Mouse (Mus musculus) lung, embryonic 14.5 days (tissue): ENCODE measurements around the gene Ccnf. TPM values are rescaled to one million over a fixed set of nuclear protein-coding genes. Genes with fewer than 3 reads are reported as not detected.
A peak's percentile ranks its signal among the peaks of the same experiment; 100 is the strongest.

ENCODE experiments used
- ATAC-seq: fragments of 200-750 bp; cut with Nextera tagmentation; 2 replicates; pipeline ENCODE4 v1.8.0; 2017; ENCODE audit warnings: mild to moderate bottlenecking, moderate TSS enrichment, moderate library complexity; ENCODE audit not compliant: insufficient read depth
- DNase-seq: peaks from one replicate; pipeline ENCODE4 v3.0.0-alpha.2; 2015
- H3K27ac ChIP-seq: fragments of 300-500 bp; sonication (generic); 2 replicates; pipeline ENCODE4 v1.5.1; 2014; ENCODE audit warnings: low read depth, mild to moderate bottlenecking, moderate library complexity
- H3K27me3 ChIP-seq: fragments of 300-500 bp; sonication (generic); 2 replicates; pipeline ENCODE4 v1.6.1; 2014; ENCODE audit warnings: low read length, control low read depth; ENCODE audit not compliant: insufficient read depth
- H3K36me3 ChIP-seq: fragments of 300-500 bp; sonication (generic); 2 replicates; pipeline ENCODE4 v1.6.1; 2014; ENCODE audit warnings: control low read depth; ENCODE audit not compliant: insufficient read depth
- H3K4me1 ChIP-seq: fragments of 300-500 bp; sonication (generic); 2 replicates; pipeline ENCODE4 v1.6.1; 2014; ENCODE audit warnings: antibody characterized with exemption, control low read depth; ENCODE audit not compliant: insufficient read depth
- H3K4me2 ChIP-seq: fragments of 300-500 bp; sonication (generic); 2 replicates; pipeline ENCODE4 v1.6.1; 2014; ENCODE audit warnings: mild to moderate bottlenecking
- H3K4me3 ChIP-seq: fragments of 300-500 bp; sonication (generic); 2 replicates; pipeline ENCODE4 v1.5.1; 2014; ENCODE audit warnings: low read depth, low read length
- H3K9ac ChIP-seq: fragments of 300-500 bp; sonication (generic); 2 replicates; pipeline ENCODE4 v1.6.1; 2014
- H3K9me3 ChIP-seq: fragments of 300-500 bp; sonication (generic); 2 replicates; pipeline ENCODE4 v1.6.1; 2016; ENCODE audit warnings: low read depth, low read length, control low read depth
- CTCF ChIP-seq: IDR thresholded peaks from 2 replicates; pipeline ENCODE4 v1.5.1; 2016; ENCODE audit warnings: antibody characterized with exemption, low read depth
- WGBS: fragments of 180-500 bp; shearing (Covaris S2); extraction: QIAGEN DNeasy Blood & Tissue Kit; methylation state at CpG from one replicate; pipeline ENCODE4 v1.1.7; 2014; 5-methylcytosine and 5-hydroxymethylcytosine counted together
- polyA plus RNA-seq: library from polyadenylated mRNA; unstranded; fragments of >200 nt; fragmentation: Nextera tagmentation; extraction: Ambion mirVana; gene quantifications from 2 replicates; pipeline ENCODE4 v1.2.1, GENCODE M21; 2014

The Ccnf gene
- polyA plus RNA-seq, 1 experiment from 2014 or later = 79.3 TPM

- WGBS = 74% methylated on average over 4 of the region's 4 CpGs
- H3K4me1 ChIP-seq = no peaks in the 10 kb centered on the region
- H3K36me3 ChIP-seq = no peaks in the 10 kb centered on the region
- no peak for TF ChIP-seq CTCF
- no peak overlapping the region for H3K27ac ChIP-seq
- H3K4me2 ChIP-seq = no peak overlapping the region
- H3K9me3 ChIP-seq = no peaks in the 10 kb centered on the region
- H3K27me3 ChIP-seq = no peaks in the 10 kb centered on the region
- no peak for ATAC-seq
- no peak for DNase-seq
- no peak overlapping the region for H3K9ac ChIP-seq
- H3K4me3 ChIP-seq = no peak overlapping the region
Observed at GRCm38 (mm10) chr17:24279907-24280306, 28.6 kb upstream of the Ccnf start.

DNA sequence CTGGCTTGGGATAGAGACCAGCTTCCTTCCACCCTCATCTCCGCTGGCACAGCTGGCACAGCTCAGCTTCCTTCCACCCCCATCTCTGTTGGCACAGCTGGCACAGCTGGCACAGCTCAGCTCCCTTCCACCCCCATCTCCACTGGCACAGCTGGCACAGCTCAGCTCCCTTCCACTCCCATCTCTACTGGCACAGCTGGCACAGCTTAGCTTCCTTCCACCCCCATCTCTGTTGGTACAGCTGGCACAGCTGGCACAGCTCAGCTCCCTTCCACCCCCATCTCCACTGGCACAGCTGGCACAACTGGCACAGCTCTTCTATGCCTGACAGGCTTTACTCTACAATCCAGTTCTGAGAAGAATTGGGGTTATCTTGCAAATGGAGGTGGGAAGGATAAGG is 15.8 kb upstream of the Ccnf start:
- ATAC-seq = no peak

GRCm38 (mm10) chr17:24264766-24265165 is 13.5 kb upstream of the Ccnf start:
- ATAC-seq = no peak
- WGBS = 72% methylated on average over 2 of the region's 2 CpGs
- Histone ChIP-seq H3K4me3 (no peak overlapping the region), H3K27ac (no peak overlapping the region), H3K9ac (no peak overlapping the region), H3K9me3 (no peaks in the 10 kb centered on the region), H3K4me1 (no peaks in the 10 kb centered on the region), H3K27me3 (no peaks in the 10 kb centered on the region), H3K4me2 (no peak overlapping the region), H3K36me3 (no peaks in the 10 kb centered on the region)
- TF ChIP-seq CTCF = no peak
- DNase-seq = no peak

More for the DNA sequence above, 15.8 kb upstream of the Ccnf start:
- H3K27ac ChIP-seq = no peak overlapping the region
- no peak overlapping the region for H3K9ac ChIP-seq
- no peak overlapping the region for H3K4me3 ChIP-seq
- no peaks in the 10 kb centered on the region for H3K9me3 ChIP-seq
- H3K27me3 ChIP-seq = no peaks in the 10 kb centered on the region
- no peak for TF ChIP-seq CTCF
- H3K4me1 ChIP-seq = no peaks in the 10 kb centered on the region
- no peak overlapping the region for H3K4me2 ChIP-seq
- 75% methylated on average over 1 of the region's 1 CpGs for WGBS
- DNase-seq = no peak
- no peaks in the 10 kb centered on the region for H3K36me3 ChIP-seq

GRCm38 (mm10) chr17:24260516-24260915 is 9.2 kb upstream of the Ccnf start:
- no peak for ATAC-seq
- Histone ChIP-seq H3K9ac (no peak overlapping the region), H3K36me3 (no peaks in the 10 kb centered on the region), H3K27me3 (no peaks in the 10 kb centered on the region), H3K4me1 (no peaks in the 10 kb centered on the region), H3K27ac (no peak overlapping the region), H3K9me3 (no peaks in the 10 kb centered on the region), H3K4me3 (no peak overlapping the region), H3K4me2 (no peak overlapping the region)
- no peak for DNase-seq
- 60% methylated on average over 4 of the region's 4 CpGs for WGBS
- TF ChIP-seq CTCF = no peak

DNA sequence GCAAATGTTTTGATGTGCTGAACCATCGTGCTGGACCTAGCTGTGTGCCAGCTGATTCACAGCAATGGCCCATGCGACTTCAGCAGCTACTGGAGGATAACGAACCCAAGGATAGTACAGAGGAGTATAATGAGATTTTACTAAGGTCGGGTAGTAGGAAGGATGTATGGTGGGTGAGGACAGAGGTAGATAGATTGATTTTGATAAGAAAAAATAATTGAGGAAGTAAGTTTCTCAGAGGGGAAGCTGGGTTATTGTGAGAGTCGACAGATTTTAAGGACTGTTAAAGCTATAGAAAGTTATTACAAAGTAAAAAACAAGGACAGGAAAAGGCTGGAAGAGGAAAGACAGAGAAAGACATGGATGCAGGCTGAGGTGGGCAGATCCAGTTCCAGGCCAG is 8.4 kb upstream of the Ccnf start:
- ATAC-seq (no peak), DNase-seq (no peak)
- Histone ChIP-seq H3K27me3 (no peaks in the 10 kb centered on the region), H3K27ac (no peak overlapping the region), H3K9me3 (no peaks in the 10 kb centered on the region), H3K36me3 (no peaks in the 10 kb centered on the region), H3K4me2 (no peak overlapping the region), H3K4me3 (no peak overlapping the region), H3K9ac (no peak overlapping the region), H3K4me1 (no peaks in the 10 kb centered on the region)
- 68% methylated on average over 5 of the region's 5 CpGs for WGBS
- no peak for TF ChIP-seq CTCF

DNA sequence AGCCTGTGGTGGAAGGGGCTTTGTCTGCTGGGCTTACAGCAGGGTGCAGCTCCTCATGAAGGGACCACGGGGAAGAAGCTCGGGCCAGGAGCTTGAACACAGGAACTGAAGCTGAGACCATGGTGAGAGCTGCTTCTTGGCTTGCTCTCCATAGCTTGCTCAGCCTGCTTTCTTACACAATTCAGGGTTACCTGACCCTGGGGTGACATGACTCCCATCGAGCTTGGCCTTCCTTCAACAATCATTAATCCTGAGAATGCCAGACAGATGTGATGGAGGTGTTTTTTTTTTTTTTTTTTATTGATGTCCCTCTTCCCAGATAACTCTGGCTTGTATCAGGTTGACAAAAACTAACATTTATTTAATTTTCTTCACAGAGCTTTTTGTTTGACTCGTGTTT is 7.7 kb upstream of the Ccnf start:
- Histone ChIP-seq H3K9me3 (no peaks in the 10 kb centered on the region), H3K4me1 (no peaks in the 10 kb centered on the region), H3K4me2 (no peak overlapping the region), H3K27me3 (no peaks in the 10 kb centered on the region), H3K36me3 (no peaks in the 10 kb centered on the region), H3K9ac (no peak overlapping the region), H3K27ac (no peak overlapping the region), H3K4me3 (no peak overlapping the region)
- DNase-seq (no peak), ATAC-seq (no peak)
- TF ChIP-seq CTCF = no peak
- WGBS = 60% methylated on average over 4 of the region's 4 CpGs

DNA sequence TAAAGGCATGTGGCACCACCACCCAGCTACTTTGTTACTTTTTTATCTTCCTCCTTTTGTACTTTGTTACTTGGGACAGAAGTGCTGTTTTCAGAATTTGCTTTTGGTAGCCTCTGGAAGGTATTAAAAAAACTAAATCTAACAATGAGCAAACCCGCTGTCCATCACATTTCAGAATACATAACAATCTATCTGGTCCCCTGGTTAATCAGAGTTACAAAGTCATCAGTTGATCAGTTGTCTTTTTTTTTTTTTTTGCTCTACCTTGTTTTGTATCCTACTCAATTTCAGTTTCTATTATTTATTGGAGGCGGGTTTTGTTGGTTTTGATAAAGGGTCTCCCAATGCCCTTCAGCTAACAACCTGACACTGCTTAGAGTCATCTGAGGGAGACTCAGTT is 1.0 kb upstream of the Ccnf start:
- Histone ChIP-seq H3K4me2 (peak overlapping the region; percentile 86), H3K9me3 (no peaks in the 10 kb centered on the region), H3K27me3 (no peaks in the 10 kb centered on the region), H3K4me3 (peak overlapping the region; percentile 74; the same call in 1 of the 2 replicates), H3K36me3 (peaks cover 19% of the 10 kb centered on the region), H3K27ac (peak overlapping the region; percentile 91; the same call in 1 of the 2 replicates), H3K4me1 (no peaks in the 10 kb centered on the region), H3K9ac (peak overlapping the region; percentile 68; the same call in 1 of the 2 replicates)
- no peak for DNase-seq
- 100% methylated on average over 2 of the region's 2 CpGs for WGBS
- no peak for ATAC-seq
- TF ChIP-seq CTCF = no peak

GRCm38 (mm10) chr17:24250988-24251319 is 330 bp downstream of the Ccnf start:
- H3K4me3 ChIP-seq = peak overlapping the region; percentile 74
- H3K4me2 ChIP-seq = peak overlapping the region; percentile 84
- TF ChIP-seq CTCF = no peak
- no peaks in the 10 kb centered on the region for H3K4me1 ChIP-seq
- H3K36me3 ChIP-seq = peaks cover 32% of the 10 kb centered on the region
- peak overlapping the region; percentile 88 for H3K9ac ChIP-seq
- no peaks in the 10 kb centered on the region for H3K27me3 ChIP-seq
- DNase-seq (no peak), ATAC-seq (no peak)
- under 1% methylated on average over 32 of the region's 32 CpGs for WGBS
- H3K9me3 ChIP-seq = no peaks in the 10 kb centered on the region
- peak overlapping the region; percentile 67 for H3K27ac ChIP-seq
